In the genomic region with DNA sequence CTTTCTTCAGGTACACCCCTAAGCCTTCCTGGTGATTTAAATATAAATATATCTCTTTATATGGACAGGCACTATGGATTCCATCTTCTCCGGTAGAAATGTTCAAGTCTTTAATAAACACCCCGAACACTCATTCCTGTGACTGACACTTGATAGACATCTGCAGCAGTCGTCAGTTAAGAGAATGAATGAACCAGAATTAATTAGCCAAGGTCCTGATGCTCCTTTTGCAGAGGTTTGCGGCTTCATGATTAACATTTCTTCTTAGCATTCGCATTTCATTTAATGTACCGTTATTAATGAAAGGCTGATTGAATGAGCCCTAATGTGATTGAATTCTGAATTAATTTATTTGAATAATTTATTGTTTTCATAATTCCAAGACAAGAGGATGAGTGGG, we compare ENCODE assay signal across 17 mouse cellular contexts.
"Had no signal": no experiment of that assay in that cellular context is flagged by ENCODE, and none has a peak within 500 bp of the region (broad histone marks: within the 10 kb centered on the region; RNA-seq: fewer than 3 reads in every experiment).

No protein-coding gene starts in this region.

- H3K27ac ChIP-seq: lung, embryonic 15.5 days; macrophage; midbrain, embryonic 13.5 days; midbrain, embryonic 15.5 days; neural tube, embryonic 12.5 days; stomach, embryonic 15.5 days; stomach, postnatal 0 days had no signal

- H3K9me3 ChIP-seq: lung, embryonic 15.5 days; megakaryocyte, embryonic 14.5 days; midbrain, embryonic 13.5 days; midbrain, embryonic 15.5 days; neural tube, embryonic 12.5 days; stomach, embryonic 15.5 days had no signal

- H3K4me2 ChIP-seq: lung, embryonic 15.5 days; midbrain, embryonic 11.5 days; midbrain, embryonic 13.5 days; midbrain, embryonic 15.5 days; neural tube, embryonic 12.5 days; stomach, embryonic 15.5 days had no signal

- H3K36me3 ChIP-seq: lung, embryonic 15.5 days; midbrain, embryonic 13.5 days; midbrain, embryonic 15.5 days; neural tube, embryonic 12.5 days; stomach, embryonic 15.5 days had no signal

- H3K27me3 ChIP-seq: lung, embryonic 15.5 days; megakaryocyte, embryonic 14.5 days; midbrain, embryonic 13.5 days; midbrain, embryonic 15.5 days; neural tube, embryonic 12.5 days; stomach, embryonic 15.5 days had no signal

- H3K4me1 ChIP-seq: lung, embryonic 15.5 days; midbrain, embryonic 13.5 days; midbrain, embryonic 15.5 days; neural tube, embryonic 12.5 days; stomach, embryonic 15.5 days had no signal

- H3K9ac ChIP-seq: lung, embryonic 15.5 days; midbrain, embryonic 13.5 days; midbrain, embryonic 15.5 days; neural tube, embryonic 12.5 days; stomach, embryonic 15.5 days had no signal

- H3K4me3 ChIP-seq: lung, embryonic 15.5 days; megakaryocyte, embryonic 14.5 days; midbrain, embryonic 13.5 days; midbrain, embryonic 15.5 days; neural tube, embryonic 12.5 days; stomach, embryonic 15.5 days had no signal

- ATAC-seq: lung, postnatal 0 days; midbrain, embryonic 13.5 days; midbrain, embryonic 15.5 days had no signal

- DNase-seq: lung, adult 18-20 months; lung, postnatal 14 days; lung, postnatal 36 days; right cerebral cortex, postnatal 14 days; thymus, adult 2 months; thymus, postnatal 25 days; thymus, postnatal 4 days had no signal
